Mouse (Mus musculus) neutrophil, adult 65 days (primary cell): Measurements from ENCODE around the gene Kdm4c. TPM values are rescaled to one million over a fixed set of nuclear protein-coding genes. Genes with fewer than 3 reads are reported as not detected.

Experiments used
- total RNA-seq: library from RNA; stranded (reverse); gene quantifications from 2 replicates; pipeline ENCODE4 v1.2.4, GENCODE M21; 2023

The Kdm4c gene
- total RNA-seq: 31.8 and 41.1 TPM in 2 replicates

DNA sequence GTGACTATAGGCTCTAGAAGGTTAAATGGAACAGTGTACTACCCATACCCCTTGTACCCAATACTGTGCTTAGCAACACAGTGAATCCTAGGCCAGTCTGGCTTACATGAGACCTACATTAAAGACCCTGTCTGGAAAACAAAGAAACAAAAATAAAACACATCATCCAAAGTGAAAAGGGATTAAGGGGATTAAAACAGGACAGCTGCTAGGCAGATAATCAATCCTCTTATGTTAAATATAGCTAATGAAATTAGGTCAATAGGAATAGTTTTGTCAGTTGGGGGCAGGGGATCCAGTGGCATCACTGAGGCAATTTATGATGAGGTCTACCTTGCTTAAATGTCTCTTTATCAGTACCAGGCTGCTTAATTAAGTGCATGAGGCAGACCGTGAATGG is at the start of gene Kdm4c:
Kdm4c (plus strand) TSS at position 322 of the 400 bp plus-strand sequence.

Other genes with a start within 250 kb of the Kdm4c start
- gene Frmd3, start 229.1 kb upstream of the Kdm4c start, total RNA-seq: not detected in 2 replicates